Comparison of ENCODE assay signal across 9 mouse cellular contexts in genomic region chr16:87917157-87917546, GRCm38 (mm10).
DNase-seq lines count a peak whose midpoint lies in the region; ATAC-seq lines count a peak whose summit lies in the region.
"Had no signal": no experiment of that assay in that cellular context is flagged by ENCODE, and none has a peak within 500 bp of the region (broad histone marks: within the 10 kb centered on the region; RNA-seq: fewer than 3 reads in every experiment).

No protein-coding gene starts in this region.

- H3K4me1 ChIP-seq in embryonic facial prominence, embryonic 10.5 days, result peaks cover 22% of the 10 kb centered on the region
- peaks cover 22% of the 10 kb centered on the region for H3K4me1 ChIP-seq in hindbrain, embryonic 14.5 days (replicated peaks; ENCODE audit: control insufficient read depth, insufficient read depth, low read length)
- peaks cover 15% of the 10 kb centered on the region for H3K4me1 ChIP-seq in midbrain, embryonic 16.5 days (ENCODE audit: control insufficient read depth, insufficient read depth, low read length)

- no peak overlapping the region for H3K4me3 ChIP-seq in embryonic facial prominence, embryonic 10.5 days
- no peak overlapping the region for H3K4me3 ChIP-seq in hindbrain, embryonic 14.5 days (replicated peaks; ENCODE audit: low read length)
- H3K4me3 ChIP-seq in midbrain, embryonic 16.5 days (ENCODE audit: low read depth, low read length), result no peak overlapping the region

- H3K36me3 ChIP-seq in embryonic facial prominence, embryonic 10.5 days (replicated peaks), result no peaks in the 10 kb centered on the region
- no peaks in the 10 kb centered on the region for H3K36me3 ChIP-seq in hindbrain, embryonic 14.5 days (replicated peaks; ENCODE audit: control insufficient read depth, insufficient read depth)
- H3K36me3 ChIP-seq in midbrain, embryonic 16.5 days (ENCODE audit: control insufficient read depth, insufficient read depth, low read length), result no peaks in the 10 kb centered on the region

- no peaks in the 10 kb centered on the region for H3K9me3 ChIP-seq in embryonic facial prominence, embryonic 10.5 days
- H3K9me3 ChIP-seq in hindbrain, embryonic 14.5 days (ENCODE audit: control insufficient read depth, low read length), result no peaks in the 10 kb centered on the region
- H3K9me3 ChIP-seq in midbrain, embryonic 16.5 days (replicated peaks; ENCODE audit: control insufficient read depth, low read length, poor library complexity, severe bottlenecking), result no peaks in the 10 kb centered on the region

- no peak overlapping the region for H3K4me2 ChIP-seq in hindbrain, embryonic 14.5 days (replicated peaks)
- no peak overlapping the region for H3K4me2 ChIP-seq in midbrain, embryonic 16.5 days (ENCODE audit: low read length)

- WGBS in embryonic facial prominence, embryonic 10.5 days, result 9% methylated on average over 1 of the region's 1 CpGs
- 6% methylated on average over 1 of the region's 1 CpGs for WGBS in hindbrain, embryonic 14.5 days
- WGBS in midbrain, embryonic 16.5 days, result 5% methylated on average over 1 of the region's 1 CpGs

- no peaks in the 10 kb centered on the region for H3K27me3 ChIP-seq in embryonic facial prominence, embryonic 10.5 days (replicated peaks; ENCODE audit: low read depth, poor library complexity, severe bottlenecking)
- H3K27me3 ChIP-seq in hindbrain, embryonic 14.5 days (ENCODE audit: control insufficient read depth, insufficient read depth, low read length), result no peaks in the 10 kb centered on the region
- H3K27me3 ChIP-seq in midbrain, embryonic 16.5 days (ENCODE audit: control insufficient read depth, insufficient read depth, low read depth, low read length), result no peaks in the 10 kb centered on the region

- DNase-seq in brain, adult 2 months (ENCODE audit: low read depth, low spot score), result peak; percentile 34
- peak; percentile 56 for DNase-seq in embryonic facial prominence, embryonic 10.5 days (ENCODE audit: low spot score)
- DNase-seq in hindbrain, embryonic 14.5 days (ENCODE audit: low spot score), result no peak
- DNase-seq in cerebellum, adult 11 months, result no peak
- DNase-seq in urinary bladder, postnatal 10 days (ENCODE audit: low spot score), result no peak
- DNase-seq in right cerebral cortex, postnatal 25 days, result no peak
- DNase-seq in spleen, adult 18-20 months, result no peak
- DNase-seq: cerebellum, adult 2 months had no signal

- H3K27ac ChIP-seq in embryonic facial prominence, embryonic 10.5 days (replicated peaks), result peak overlapping the region; percentile 73
- peak overlapping the region; percentile 39 for H3K27ac ChIP-seq in hindbrain, embryonic 14.5 days
- peak overlapping the region; percentile 45 for H3K27ac ChIP-seq in midbrain, embryonic 16.5 days (ENCODE audit: low read length)

- peak; percentile 80; the same call in 1 of the 2 replicates for ATAC-seq in hindbrain, embryonic 14.5 days (ENCODE audit: low FRiP score)
- peak; percentile 87 for ATAC-seq in midbrain, embryonic 16.5 days

- no peak overlapping the region for H3K9ac ChIP-seq in hindbrain, embryonic 14.5 days
- H3K9ac ChIP-seq in midbrain, embryonic 16.5 days (ENCODE audit: low read depth, low read length), result no peak overlapping the region

Comparison
In these comparisons a context has a peak if more than half of its experiments do, and no peak if none do; other contexts are left out.
1. DNase-seq: peak in brain, adult 2 months (single experiment) and embryonic facial prominence, embryonic 10.5 days (single experiment); none in hindbrain, embryonic 14.5 days (single experiment), cerebellum, adult 11 months (single experiment), urinary bladder, postnatal 10 days (single experiment), right cerebral cortex, postnatal 25 days (single experiment) and spleen, adult 18-20 months (0 of 2).
2. Peak in every context shown above with its lines, with median percentiles within 50 percentile points of each other: H3K27ac ChIP-seq.